Mouse (Mus musculus) right cerebral cortex, postnatal 14 days (tissue): Measurements from ENCODE around the gene Hephl1.

Source experiments
- DNase-seq: peaks from one replicate; pipeline ENCODE4 v3.0.0; 2022

The Hephl1 gene

GRCm38 (mm10) chr9:15045740-15046139, 66.2 kb downstream of the Hephl1 start:
- DNase-seq, result no peak

DNA sequence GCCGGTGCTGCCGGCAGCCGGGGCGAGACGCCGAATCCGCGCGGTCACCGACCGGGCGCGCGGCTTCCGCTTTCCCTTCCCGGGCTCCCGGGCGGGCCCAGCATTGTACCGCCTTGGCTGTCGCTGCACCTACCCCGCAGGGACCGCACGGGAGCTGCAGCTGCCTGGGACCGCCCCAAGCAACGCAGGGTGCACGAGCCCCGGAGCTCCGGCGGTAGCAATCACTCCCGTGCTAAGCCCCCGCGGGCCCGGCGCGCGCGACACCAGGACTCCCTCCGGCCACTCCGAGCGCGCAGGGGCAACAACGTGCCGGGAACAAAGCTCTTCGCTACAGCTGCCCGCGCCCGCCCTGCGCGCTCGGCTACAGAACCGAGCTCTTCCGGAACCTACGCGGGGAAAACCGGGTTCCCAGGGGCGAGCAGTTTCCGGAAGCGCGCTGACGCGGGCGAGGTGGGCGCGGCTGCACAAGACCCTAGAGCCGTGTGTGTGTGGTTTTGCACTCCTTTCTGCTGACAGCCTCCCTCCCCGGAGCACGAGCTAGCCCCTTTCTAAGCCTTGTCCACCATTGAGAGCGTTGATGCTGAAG, 66.7 kb downstream of the Hephl1 start, which contains the start of gene Panx1:
Gene Panx1, minus strand, starts transcription at position 395 of the 586 bp plus-strand sequence.
- DNase-seq, result peak; percentile 72

GRCm38 (mm10) chr9:15044391-15045083, 67.4 kb downstream of the Hephl1 start:
- DNase-seq, result peak; percentile 16

- DNase-seq, result no peak
Measured at GRCm38 (mm10) chr9:15041556-15041955, 70.4 kb downstream of the Hephl1 start.

DNA sequence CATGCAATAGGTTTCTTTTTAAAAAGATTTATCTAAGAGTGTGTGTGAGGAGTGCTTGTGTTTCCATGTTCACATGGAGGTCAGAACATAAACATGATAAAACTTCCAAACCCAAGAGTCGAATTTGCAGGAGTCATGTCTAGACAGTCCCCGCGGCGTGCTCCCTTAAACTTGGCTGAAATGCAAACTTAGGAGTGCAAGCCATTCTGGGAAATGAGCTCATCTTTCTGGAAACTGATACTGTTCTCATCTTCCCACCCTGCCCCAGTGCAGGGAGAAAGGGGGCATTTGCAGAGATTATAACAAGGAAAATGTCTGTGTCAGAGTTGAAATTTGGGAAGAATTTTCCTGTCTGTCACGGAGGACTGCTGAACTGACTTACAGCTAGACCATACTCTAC, 72.1 kb downstream of the Hephl1 start:
- no peak for DNase-seq

DNA sequence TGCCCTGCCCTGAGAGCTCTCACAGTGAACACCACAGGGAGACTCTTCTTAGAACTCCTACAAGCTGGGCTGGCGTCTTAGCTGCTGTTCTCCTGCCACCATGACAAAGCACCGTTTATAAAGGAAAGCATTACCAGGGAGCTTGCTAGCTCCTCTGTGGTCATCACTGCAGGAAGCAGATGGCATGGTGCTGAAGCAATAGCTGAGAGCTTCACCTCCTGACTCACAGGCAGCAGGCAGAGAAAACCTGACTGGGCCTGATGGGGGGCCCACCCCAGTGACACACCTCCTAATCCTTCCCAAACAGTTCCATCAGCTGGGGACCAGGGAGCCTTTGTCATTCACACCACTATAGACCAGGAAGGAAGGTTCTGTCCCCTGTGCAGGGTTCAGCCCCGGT, 74.2 kb downstream of the Hephl1 start:
- DNase-seq, result no peak

- no peak for DNase-seq
Measured at GRCm38 (mm10) chr9:15037237-15037636, 74.7 kb downstream of the Hephl1 start.

DNA sequence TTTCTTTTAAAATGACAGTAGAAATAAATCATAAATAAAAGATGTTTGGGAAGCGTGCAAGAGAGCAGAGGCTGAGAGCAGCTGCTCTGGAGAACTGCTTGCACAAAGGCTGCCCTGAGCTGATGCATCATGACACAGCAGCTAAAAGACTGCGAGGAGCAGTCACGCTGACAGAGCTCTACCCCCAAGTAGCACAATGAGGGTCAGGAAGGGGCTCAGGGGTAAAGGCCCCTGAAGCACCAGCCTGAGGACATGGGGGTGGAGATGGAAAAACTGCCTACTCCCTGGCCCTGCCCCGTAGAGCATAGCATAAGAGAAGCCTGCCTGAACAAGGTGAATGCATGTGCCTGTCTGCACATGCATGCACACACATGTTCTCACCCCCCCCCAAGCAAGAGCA, 75.1 kb downstream of the Hephl1 start:
- DNase-seq, result no peak

GRCm38 (mm10) chr9:15036405-15036804, 75.5 kb downstream of the Hephl1 start:
- DNase-seq, result no peak

GRCm38 (mm10) chr9:15035979-15036378, 75.9 kb downstream of the Hephl1 start:
- DNase-seq, result no peak

GRCm38 (mm10) chr9:15034546-15035273, 77.2 kb downstream of the Hephl1 start:
- DNase-seq, result no peak

- peak; percentile 45 for DNase-seq
Measured at GRCm38 (mm10) chr9:15033568-15034160, 78.2 kb downstream of the Hephl1 start.

DNA sequence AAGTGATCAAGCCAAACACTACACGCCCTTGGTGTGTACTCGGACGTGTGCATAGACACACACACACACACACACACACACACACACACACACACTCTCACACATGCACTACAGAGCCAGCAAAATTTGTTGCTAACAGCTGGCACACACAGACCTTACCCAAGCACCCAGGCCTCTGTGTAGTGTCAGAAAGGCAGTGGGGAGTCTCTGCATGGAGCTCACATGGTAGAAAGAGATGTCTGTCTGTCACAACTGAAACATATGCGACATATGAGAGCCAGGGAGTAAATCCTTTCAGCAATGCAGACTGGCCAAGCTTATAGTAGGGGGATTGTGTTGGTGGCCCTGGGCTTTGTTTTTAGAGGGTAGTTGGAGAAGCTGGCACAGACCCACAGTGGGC, 79.1 kb downstream of the Hephl1 start:
- no peak for DNase-seq

GRCm38 (mm10) chr9:15030771-15031170, 81.1 kb downstream of the Hephl1 start:
- DNase-seq, result peak; percentile 39

DNA sequence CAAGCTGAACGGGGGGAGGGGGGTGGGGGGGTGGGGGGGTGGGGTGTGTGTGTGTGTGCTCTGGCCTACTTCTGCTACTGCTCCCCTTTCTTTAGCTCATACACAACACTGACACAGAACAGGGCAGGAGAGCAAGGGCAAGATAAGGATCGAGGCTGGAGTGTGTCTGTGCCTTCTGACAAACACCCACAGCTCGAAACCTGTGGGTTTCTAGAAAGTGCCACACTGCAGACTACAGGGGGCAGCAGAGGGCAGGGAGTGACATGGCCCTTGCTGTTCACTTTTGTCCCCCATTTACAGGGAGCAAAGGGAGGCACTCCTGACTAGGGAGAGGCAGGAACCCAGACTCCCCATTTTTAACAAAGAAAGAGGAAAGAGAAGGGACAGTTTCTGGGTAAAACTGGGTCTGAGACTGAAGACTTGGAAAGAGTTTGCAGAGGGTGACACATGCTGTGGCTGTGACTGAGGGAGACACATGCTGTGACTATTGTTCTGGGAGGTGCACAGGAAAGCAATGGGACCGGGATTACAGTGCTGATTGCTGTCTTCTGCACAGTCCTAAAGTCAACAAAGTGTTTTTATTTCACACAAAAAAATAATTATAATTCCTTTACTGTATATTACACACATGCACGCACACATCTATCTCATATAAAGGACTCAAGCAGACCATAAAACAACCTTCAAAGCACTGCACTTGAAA, 82.7 kb downstream of the Hephl1 start:
- DNase-seq, result peak; percentile 50

- DNase-seq, result no peak
Measured at GRCm38 (mm10) chr9:15027725-15028124, 84.2 kb downstream of the Hephl1 start.

GRCm38 (mm10) chr9:15023049-15023448, 88.9 kb downstream of the Hephl1 start:
- DNase-seq, result no peak

GRCm38 (mm10) chr9:15021156-15021555, 90.8 kb downstream of the Hephl1 start:
- DNase-seq, result no peak

- no peak for DNase-seq
Measured at GRCm38 (mm10) chr9:15020561-15021080, 91.3 kb downstream of the Hephl1 start.

DNA sequence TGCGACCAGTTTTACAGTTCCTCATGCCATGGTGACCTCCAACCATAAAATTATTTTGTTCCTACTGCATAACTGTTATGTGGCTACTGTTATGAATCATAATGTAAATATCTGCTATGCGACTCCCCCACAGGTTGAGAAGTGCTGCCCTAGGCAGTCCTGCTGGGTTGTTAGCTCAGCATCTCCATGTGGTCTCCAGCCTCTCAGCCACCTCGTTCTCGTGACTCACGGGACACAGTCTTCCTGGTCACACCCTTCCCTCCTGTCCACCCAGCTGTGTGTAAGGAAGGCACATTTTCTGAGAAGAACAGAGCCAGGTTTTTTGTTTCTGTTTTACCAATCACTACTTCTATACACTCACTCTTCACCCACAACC, 93.2 kb downstream of the Hephl1 start:
- DNase-seq, result no peak

GRCm38 (mm10) chr9:15017791-15018755, 93.8 kb downstream of the Hephl1 start:
- DNase-seq, result no peak
